Mouse (Mus musculus) hindbrain, embryonic 16.5 days (tissue): ENCODE results near the gene Rcsd1. TPM values are rescaled to one million over a fixed set of nuclear protein-coding genes. Genes with fewer than 3 reads are reported as not detected.

Experiments
- ATAC-seq: fragments of 200-750 bp; cut with Nextera tagmentation; 2 replicates; pipeline ENCODE4 v1.8.0; 2017; ENCODE audit warnings: moderate TSS enrichment, moderate library complexity
- H3K27ac ChIP-seq: fragments of 300-500 bp; sonication (generic); 2 replicates; pipeline ENCODE4 v1.5.1; 2014; ENCODE audit warnings: low read depth, mild to moderate bottlenecking, control low read depth, low read length, moderate library complexity
- H3K27me3 ChIP-seq: fragments of 300-500 bp; sonication (generic); replicated peaks from 2 replicates; pipeline ENCODE4 v1.6.1; 2014; ENCODE audit warnings: low read length; ENCODE audit not compliant: control insufficient read depth, insufficient read depth
- H3K36me3 ChIP-seq: fragments of 300-500 bp; sonication (generic); 2 replicates; pipeline ENCODE4 v1.6.1; 2014; ENCODE audit warnings: mild to moderate bottlenecking, low read length, moderate library complexity, mixed read lengths; ENCODE audit not compliant: control insufficient read depth, insufficient read depth
- H3K4me1 ChIP-seq: fragments of 300-500 bp; sonication (generic); 2 replicates; pipeline ENCODE4 v1.6.1; 2014; ENCODE audit warnings: low read depth, low read length; ENCODE audit not compliant: control insufficient read depth, insufficient read depth
- H3K4me2 ChIP-seq: fragments of 300-500 bp; sonication (generic); 2 replicates; pipeline ENCODE4 v1.6.1; 2014; ENCODE audit warnings: mild to moderate bottlenecking, low read length, control low read depth, moderate library complexity
- H3K4me3 ChIP-seq: fragments of 300-500 bp; sonication (generic); 2 replicates; pipeline ENCODE4 v1.5.1; 2014; ENCODE audit warnings: mild to moderate bottlenecking, low read length, control low read depth, moderate library complexity
- H3K9ac ChIP-seq: fragments of 300-500 bp; sonication (generic); 2 replicates; pipeline ENCODE4 v1.6.1; 2014; ENCODE audit warnings: low read depth, mild to moderate bottlenecking, control low read depth, low read length, moderate library complexity
- H3K9me3 ChIP-seq: fragments of 300-500 bp; sonication (generic); 2 replicates; pipeline ENCODE4 v1.6.1; 2014; ENCODE audit warnings: mild to moderate bottlenecking, low read length, moderate library complexity; ENCODE audit not compliant: control insufficient read depth
- WGBS: fragments of 180-500 bp; shearing (Covaris S2); extraction: QIAGEN DNeasy Blood & Tissue Kit; methylation state at CpG from one replicate; pipeline ENCODE4 v1.1.7; 2014; 5-methylcytosine and 5-hydroxymethylcytosine counted together
- polyA plus RNA-seq: library from polyadenylated mRNA; unstranded; fragments of >200 nt; fragmentation: Nextera tagmentation; extraction: Ambion mirVana; gene quantifications from 2 replicates; pipeline ENCODE4 v1.2.1, GENCODE M21; 2015

Rcsd1 gene
- polyA plus RNA-seq, 1 experiment from 2014 or later: 9.5 TPM

GRCm38 (mm10) chr1:165653126-165653885 is 56.3 kb downstream of the Rcsd1 start:
- Histone ChIP-seq H3K27ac (no peak overlapping the region), H3K4me3 (no peak overlapping the region), H3K9me3 (no peaks in the 10 kb centered on the region), H3K4me1 (no peaks in the 10 kb centered on the region), H3K36me3 (no peaks in the 10 kb centered on the region), H3K4me2 (no peak overlapping the region), H3K27me3 (no peaks in the 10 kb centered on the region), H3K9ac (no peak overlapping the region)
- no peak for ATAC-seq
- 87% methylated on average over 14 of the region's 14 CpGs for WGBS

GRCm38 (mm10) chr1:165652507-165652906 is 57.0 kb downstream of the Rcsd1 start:
- Histone ChIP-seq H3K4me3 (no peak overlapping the region), H3K27me3 (no peaks in the 10 kb centered on the region), H3K36me3 (no peaks in the 10 kb centered on the region), H3K9ac (no peak overlapping the region), H3K4me1 (no peaks in the 10 kb centered on the region), H3K27ac (no peak overlapping the region), H3K9me3 (no peaks in the 10 kb centered on the region), H3K4me2 (no peak overlapping the region)
- no peak for ATAC-seq
- 91% methylated on average over 2 of the region's 2 CpGs for WGBS

- Histone ChIP-seq H3K27me3 (no peaks in the 10 kb centered on the region), H3K27ac (no peak overlapping the region), H3K9ac (no peak overlapping the region), H3K4me2 (no peak overlapping the region), H3K9me3 (no peaks in the 10 kb centered on the region), H3K4me3 (no peak overlapping the region), H3K4me1 (no peaks in the 10 kb centered on the region), H3K36me3 (no peaks in the 10 kb centered on the region)
- no peak for ATAC-seq
- 72% methylated on average over 5 of the region's 5 CpGs for WGBS
These were observed 58.4 kb downstream of the Rcsd1 start for GRCm38 (mm10) chr1:165651158-165651557.

GRCm38 (mm10) chr1:165645102-165645501 is 64.5 kb downstream of the Rcsd1 start:
- no peaks in the 10 kb centered on the region for H3K27me3 ChIP-seq
- no peak overlapping the region for H3K27ac ChIP-seq
- ATAC-seq: no peak
- no peak overlapping the region for H3K4me2 ChIP-seq
- 66% methylated on average over 4 of the region's 4 CpGs for WGBS
- no peak overlapping the region for H3K4me3 ChIP-seq
- H3K4me1 ChIP-seq: no peaks in the 10 kb centered on the region
- no peaks in the 10 kb centered on the region for H3K9me3 ChIP-seq
- no peaks in the 10 kb centered on the region for H3K36me3 ChIP-seq
- H3K9ac ChIP-seq: no peak overlapping the region

- Histone ChIP-seq H3K4me2 (no peak overlapping the region), H3K27ac (no peak overlapping the region), H3K27me3 (no peaks in the 10 kb centered on the region), H3K4me3 (no peak overlapping the region), H3K4me1 (no peaks in the 10 kb centered on the region), H3K9me3 (no peaks in the 10 kb centered on the region), H3K9ac (no peak overlapping the region), H3K36me3 (no peaks in the 10 kb centered on the region)
- WGBS: 68% methylated on average over 5 of the region's 5 CpGs
- no peak for ATAC-seq
These were observed 65.8 kb downstream of the Rcsd1 start for GRCm38 (mm10) chr1:165643735-165644134.

- peak; percentile 76 for ATAC-seq
- Histone ChIP-seq H3K4me1 (no peaks in the 10 kb centered on the region), H3K9me3 (no peaks in the 10 kb centered on the region), H3K27ac (peak overlapping the region; percentile 97), H3K36me3 (no peaks in the 10 kb centered on the region), H3K9ac (peak overlapping the region; percentile 95), H3K27me3 (no peaks in the 10 kb centered on the region), H3K4me3 (peak overlapping the region; percentile 94), H3K4me2 (peak overlapping the region; percentile 56)
- WGBS: under 1% methylated on average over 16 of the region's 16 CpGs
These were observed 66.7 kb downstream of the Rcsd1 start for GRCm38 (mm10) chr1:165642780-165643311.

GRCm38 (mm10) chr1:165641786-165642771 is 67.5 kb downstream of the Rcsd1 start:
- H3K4me1 ChIP-seq: no peaks in the 10 kb centered on the region
- H3K4me2 ChIP-seq: peak overlapping the region; percentile 60
- ATAC-seq: peak; percentile 82
- under 1% methylated on average over 69 of the region's 75 CpGs for WGBS
- H3K9ac ChIP-seq: peak overlapping the region; percentile 95
- H3K36me3 ChIP-seq: no peaks in the 10 kb centered on the region
- peak overlapping the region; percentile 97 for H3K27ac ChIP-seq
- H3K27me3 ChIP-seq: no peaks in the 10 kb centered on the region
- H3K9me3 ChIP-seq: no peaks in the 10 kb centered on the region
- peak overlapping the region; percentile 94 for H3K4me3 ChIP-seq

GRCm38 (mm10) chr1:165641271-165641771 is 68.2 kb downstream of the Rcsd1 start:
- no peaks in the 10 kb centered on the region for H3K36me3 ChIP-seq
- whole genome bisulfite sequencing: 3% methylated on average over 16 of the region's 16 CpGs
- H3K9ac ChIP-seq: no peak overlapping the region
- peak overlapping the region; percentile 60 for H3K4me2 ChIP-seq
- peak; percentile 66 for ATAC-seq
- no peaks in the 10 kb centered on the region for H3K4me1 ChIP-seq
- no peak overlapping the region for H3K27ac ChIP-seq
- H3K4me3 ChIP-seq: peak overlapping the region; percentile 94
- H3K9me3 ChIP-seq: no peaks in the 10 kb centered on the region
- no peaks in the 10 kb centered on the region for H3K27me3 ChIP-seq

- Histone ChIP-seq H3K9ac (no peak overlapping the region), H3K36me3 (no peaks in the 10 kb centered on the region), H3K27me3 (no peaks in the 10 kb centered on the region), H3K4me1 (peaks cover 12% of the 10 kb centered on the region), H3K4me3 (no peak overlapping the region), H3K9me3 (no peaks in the 10 kb centered on the region), H3K4me2 (no peak overlapping the region), H3K27ac (no peak overlapping the region)
- no peak for ATAC-seq
- WGBS: 87% methylated on average over 8 of the region's 8 CpGs
These were observed 73.3 kb downstream of the Rcsd1 start for GRCm38 (mm10) chr1:165636289-165636688.
